Mouse (Mus musculus) myocyte (in vitro differentiated cells): Measurements from ENCODE around the gene Fars2.

Source experiments
- MYOG ChIP-seq, 3 experiments: IDR thresholded peaks; one replicate each; pipeline ENCODE4 v1.6.1; 2011; ENCODE audit warnings: control low read depth in 2 of 3, low read depth in 2 of 3, mild to moderate bottlenecking in 2 of 3; ENCODE audit not compliant: insufficient read length in 2 of 3, control insufficient read depth in 1 of 3, insufficient read depth in 1 of 3
- POLR2A ChIP-seq: IDR thresholded peaks from one replicate; pipeline ENCODE4 v1.6.1; 2011; ENCODE audit warnings: low read depth, mild to moderate bottlenecking, control low read depth, moderate library complexity; ENCODE audit not compliant: insufficient read length
- TCF12 ChIP-seq: IDR thresholded peaks from one replicate; pipeline ENCODE4 v1.6.1; 2011; ENCODE audit warnings: mild to moderate bottlenecking, control low read depth; ENCODE audit not compliant: poor library complexity, insufficient read depth, severe bottlenecking
- TCF3 ChIP-seq: IDR thresholded peaks from one replicate; pipeline ENCODE4 v1.6.1; 2011; ENCODE audit warnings: low read depth, control low read depth; ENCODE audit not compliant: insufficient read length

DNA sequence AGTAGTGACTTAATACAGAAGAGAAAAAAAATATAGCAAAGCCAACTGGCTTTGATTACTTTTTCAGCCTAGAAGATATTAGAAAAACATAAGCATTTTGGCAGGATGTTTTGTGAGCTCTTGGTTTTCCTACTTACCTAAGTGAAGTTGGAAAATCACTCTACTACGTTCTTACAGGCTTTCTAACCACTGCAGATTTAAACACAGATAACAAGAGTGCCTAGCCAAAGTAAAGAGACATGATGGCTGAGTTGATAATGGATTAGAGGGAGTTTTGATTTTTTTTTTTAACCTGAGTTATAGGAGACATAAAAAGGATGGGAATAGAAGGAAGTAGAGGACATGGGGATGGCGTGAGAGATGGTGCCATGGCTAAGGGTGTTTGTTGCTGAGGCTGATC is 350.6 kb downstream of the Fars2 start:
- no peak for TF ChIP-seq MYOG (IDR thresholded peaks at IDR 0.05; ENCODE audit: control insufficient read depth in 1 of 3, insufficient read depth in 1 of 3, insufficient read length in 2 of 3, low read depth in 2 of 3)
- no peak for TF ChIP-seq POLR2A
- no peak for TF ChIP-seq TCF3
- TF ChIP-seq TCF12 = no peak
